Mouse (Mus musculus) forebrain, embryonic 11.5 days (tissue): ENCODE measurements around the gene Tcf7l1. TPM values are rescaled to one million over a fixed set of nuclear protein-coding genes. Genes with fewer than 3 reads are reported as not detected.
"Not testable (repeated sequence)": the region's sequence is repeated elsewhere in the genome, so short reads cannot be mapped to it uniquely, and the experiment has no call there.

Experiments
- ATAC-seq: fragments of 200-750 bp; cut with Nextera tagmentation; replicated peaks from 2 replicates; pipeline ENCODE4 v1.8.0; 2017; ENCODE audit warnings: moderate TSS enrichment; ENCODE audit not compliant: low FRiP score
- DNase-seq: peaks from one replicate; pipeline ENCODE4 v3.0.0-alpha.2; 2017; ENCODE audit warnings: low spot score
- H3K27ac ChIP-seq: fragments of 300-500 bp; sonication (generic); 2 replicates; pipeline ENCODE4 v1.5.1; 2014; ENCODE audit warnings: low read depth, low read length
- H3K27me3 ChIP-seq: fragments of 300-500 bp; sonication (generic); 2 replicates; pipeline ENCODE4 v1.6.1; 2014; ENCODE audit warnings: mild to moderate bottlenecking, low read length, mixed read lengths; ENCODE audit not compliant: control insufficient read depth, insufficient read depth
- H3K36me3 ChIP-seq: fragments of 300-500 bp; sonication (generic); 2 replicates; pipeline ENCODE4 v1.6.1; 2014; ENCODE audit warnings: mild to moderate bottlenecking, low read length, moderate library complexity, mixed read lengths; ENCODE audit not compliant: control insufficient read depth, insufficient read depth
- H3K4me1 ChIP-seq: fragments of 300-500 bp; sonication (generic); replicated peaks from 2 replicates; pipeline ENCODE4 v1.6.1; 2014; ENCODE audit warnings: low read length, mixed read lengths; ENCODE audit not compliant: control insufficient read depth, insufficient read depth
- H3K4me2 ChIP-seq: fragments of 300-500 bp; sonication (generic); 2 replicates; pipeline ENCODE4 v1.6.1; 2014; ENCODE audit warnings: low read depth, mild to moderate bottlenecking, low read length, moderate library complexity, mixed read lengths; ENCODE audit not compliant: severe bottlenecking
- H3K4me3 ChIP-seq: fragments of 300-500 bp; sonication (generic); 2 replicates; pipeline ENCODE4 v1.5.1; 2014; ENCODE audit warnings: low read depth, low read length
- H3K9ac ChIP-seq: fragments of 300-500 bp; sonication (generic); 2 replicates; pipeline ENCODE4 v1.6.1; 2014; ENCODE audit warnings: low read length
- H3K9me3 ChIP-seq: fragments of 300-500 bp; sonication (generic); 2 replicates; pipeline ENCODE4 v1.6.1; 2016; ENCODE audit warnings: low read length, mixed read lengths; ENCODE audit not compliant: control insufficient read depth
- WGBS: fragments of 180-500 bp; shearing (Covaris S2); extraction: QIAGEN DNeasy Blood & Tissue Kit; methylation state at CpG from one replicate; pipeline ENCODE4 v1.1.7; 2014; 5-methylcytosine and 5-hydroxymethylcytosine counted together
- polyA plus RNA-seq: library from polyadenylated mRNA; unstranded; fragments of >200 nt; fragmentation: Nextera tagmentation; extraction: Ambion mirVana; gene quantifications from 2 replicates; pipeline ENCODE4 v1.2.1, GENCODE M21; 2014

Tcf7l1 gene
- 31.2 and 33.3 TPM in 2 replicates for polyA plus RNA-seq

GRCm38 (mm10) chr6:72788892-72789699, at the start of gene Tcf7l1:
Gene Tcf7l1, minus strand, starts transcription at chr6:72789254.
- Histone ChIP-seq H3K27me3 (no peaks in the 10 kb centered on the region), H3K36me3 (peaks cover 3% of the 10 kb centered on the region; the same call in 1 of the 2 replicates), H3K9me3 (no peaks in the 10 kb centered on the region), H3K4me3 (peak within 1 kb of the TSS; percentile 84), H3K4me1 (peaks cover 6% of the 10 kb centered on the region; the same call in 1 of the 2 replicates), H3K4me2 (peak within 1 kb of the TSS; percentile 75), H3K9ac (peak within 1 kb of the TSS; percentile 79), H3K27ac (peak within 1 kb of the TSS; percentile 74)
- DNase-seq (peak; percentile 96), ATAC-seq (peak; percentile 90)
- WGBS = under 1% methylated on average over 77 of the region's 80 CpGs

DNA sequence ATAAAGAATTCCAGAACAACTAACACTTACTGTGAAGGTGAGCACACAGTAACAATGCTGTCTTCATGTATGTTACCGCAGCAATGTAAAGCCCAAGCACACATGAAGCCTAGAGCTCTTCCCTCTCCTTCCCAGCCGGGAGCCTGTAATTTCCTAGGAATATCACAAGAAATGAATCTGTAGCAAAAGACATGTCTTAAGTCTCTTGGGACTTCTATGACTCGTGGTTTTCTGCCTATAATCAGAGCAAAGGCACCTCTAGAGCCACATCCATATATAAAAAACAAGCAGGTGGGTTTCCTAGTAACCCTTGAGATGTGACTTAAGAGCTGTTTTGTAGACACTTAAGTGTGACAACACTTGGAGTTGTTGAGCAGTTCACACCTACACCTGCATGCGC, 48.7 kb upstream of the Tcf7l1 start:
- Histone ChIP-seq H3K4me3 (no peak overlapping the region), H3K9me3 (no peaks in the 10 kb centered on the region), H3K4me1 (no peaks in the 10 kb centered on the region), H3K4me2 (no peak overlapping the region), H3K27ac (no peak overlapping the region), H3K9ac (no peak overlapping the region), H3K27me3 (no peaks in the 10 kb centered on the region), H3K36me3 (no peaks in the 10 kb centered on the region)
- 85% methylated on average over 4 of the region's 4 CpGs for WGBS
- ATAC-seq = no peak
- DNase-seq = no peak

GRCm38 (mm10) chr6:72834518-72834917, 45.5 kb upstream of the Tcf7l1 start:
- no peak overlapping the region for H3K4me3 ChIP-seq
- peak; percentile 33 for DNase-seq
- no peaks in the 10 kb centered on the region for H3K36me3 ChIP-seq
- no peaks in the 10 kb centered on the region for H3K9me3 ChIP-seq
- no peak overlapping the region for H3K9ac ChIP-seq
- H3K4me2 ChIP-seq = no peak overlapping the region
- no peaks in the 10 kb centered on the region for H3K4me1 ChIP-seq
- no peak overlapping the region for H3K27ac ChIP-seq
- no peaks in the 10 kb centered on the region for H3K27me3 ChIP-seq
- WGBS = 67% methylated on average over 4 of the region's 4 CpGs
- ATAC-seq = no peak

- ATAC-seq = no peak
- Histone ChIP-seq H3K36me3 (no peaks in the 10 kb centered on the region), H3K27me3 (no peaks in the 10 kb centered on the region), H3K9me3 (no peaks in the 10 kb centered on the region), H3K4me3 (no peak overlapping the region), H3K9ac (no peak overlapping the region), H3K4me1 (no peaks in the 10 kb centered on the region), H3K4me2 (no peak overlapping the region), H3K27ac (no peak overlapping the region)
- 61% methylated on average over 3 of the region's 3 CpGs for WGBS
- DNase-seq = no peak
Measured at GRCm38 (mm10) chr6:72831858-72832257, 42.8 kb upstream of the Tcf7l1 start.

- H3K9ac ChIP-seq = no peak overlapping the region
- H3K9me3 ChIP-seq = no peaks in the 10 kb centered on the region
- H3K36me3 ChIP-seq = no peaks in the 10 kb centered on the region
- no peaks in the 10 kb centered on the region for H3K4me1 ChIP-seq
- no peak overlapping the region for H3K27ac ChIP-seq
- no peak overlapping the region for H3K4me3 ChIP-seq
- no peaks in the 10 kb centered on the region for H3K27me3 ChIP-seq
- peak; percentile 86 for DNase-seq
- 31% methylated on average over 3 of the region's 3 CpGs for WGBS
- no peak overlapping the region for H3K4me2 ChIP-seq
- peak; percentile 40; the same call in 1 of the 2 replicates for ATAC-seq
Measured at GRCm38 (mm10) chr6:72831276-72831675, 42.2 kb upstream of the Tcf7l1 start.

GRCm38 (mm10) chr6:72828857-72829256, 39.8 kb upstream of the Tcf7l1 start:
- H3K27ac ChIP-seq = no peak overlapping the region
- no peak for DNase-seq
- WGBS = 72% methylated on average over 3 of the region's 3 CpGs
- no peak overlapping the region for H3K9ac ChIP-seq
- H3K9me3 ChIP-seq = no peaks in the 10 kb centered on the region
- no peaks in the 10 kb centered on the region for H3K36me3 ChIP-seq
- H3K4me2 ChIP-seq = no peak overlapping the region
- no peak for ATAC-seq
- H3K27me3 ChIP-seq = no peaks in the 10 kb centered on the region
- no peak overlapping the region for H3K4me3 ChIP-seq
- H3K4me1 ChIP-seq = peaks cover 7% of the 10 kb centered on the region; the same call in 1 of the 2 replicates

DNA sequence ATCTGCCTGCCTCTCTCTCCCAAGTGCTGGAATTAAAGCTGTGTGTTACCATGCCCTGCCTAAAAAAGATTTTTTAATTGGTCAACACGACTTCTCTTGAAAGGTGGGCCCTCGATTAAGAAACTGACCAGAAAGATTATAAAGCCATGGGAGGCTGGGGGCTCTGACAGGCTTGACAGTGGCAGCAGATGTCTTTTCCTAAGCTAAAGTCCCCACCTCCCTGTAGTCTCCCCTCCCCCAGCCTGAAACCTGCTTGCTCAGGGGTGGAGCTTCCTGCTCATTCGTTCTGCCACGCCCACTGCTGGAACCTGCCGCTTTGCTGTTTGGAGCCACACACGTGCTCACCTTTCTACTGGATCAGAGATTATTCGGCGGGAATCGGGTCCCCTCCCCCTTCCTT, 39.0 kb upstream of the Tcf7l1 start:
- not testable (repeated sequence) for H3K4me1 ChIP-seq, H3K4me3 ChIP-seq, DNase-seq, H3K4me2 ChIP-seq, H3K36me3 ChIP-seq, H3K27ac ChIP-seq, H3K27me3 ChIP-seq, H3K9me3 ChIP-seq, H3K9ac ChIP-seq, ATAC-seq
- WGBS = 11% methylated on average over 9 of the region's 9 CpGs

- ATAC-seq = no peak
- 49% methylated on average over 9 of the region's 9 CpGs for WGBS
- no peaks in the 10 kb centered on the region for H3K27me3 ChIP-seq
- H3K4me3 ChIP-seq = no peak overlapping the region
- H3K27ac ChIP-seq = no peak overlapping the region
- H3K4me1 ChIP-seq = peaks cover 7% of the 10 kb centered on the region; the same call in 1 of the 2 replicates
- no peaks in the 10 kb centered on the region for H3K36me3 ChIP-seq
- no peak for DNase-seq
- H3K9me3 ChIP-seq = no peaks in the 10 kb centered on the region
- no peak overlapping the region for H3K4me2 ChIP-seq
- no peak overlapping the region for H3K9ac ChIP-seq
Measured at GRCm38 (mm10) chr6:72825762-72826161, 36.7 kb upstream of the Tcf7l1 start.
